Mouse (Mus musculus) gastrocnemius, postnatal 10 days (tissue): ENCODE results near the gene Tenm3. TPM values are rescaled to one million over a fixed set of nuclear protein-coding genes. Genes with fewer than 3 reads are reported as not detected.

Experiments
- DNase-seq: peaks from one replicate; pipeline ENCODE4 v3.0.0; 2021; ENCODE audit warnings: mixed read lengths
- total RNA-seq, 2 experiments: library from RNA; stranded (reverse); gene quantifications; 2 replicates each; pipeline ENCODE4 v1.2.3; 2021

The Tenm3 gene
- total RNA-seq, 2 experiments from 2014 or later = 18.2 to 23.5 TPM

- DNase-seq = no peak
These were observed 264.0 kb downstream of the Tenm3 start for GRCm38 (mm10) chr8:48579732-48580131.

- no peak for DNase-seq
These were observed 264.6 kb downstream of the Tenm3 start for GRCm38 (mm10) chr8:48579144-48579543.

GRCm38 (mm10) chr8:48572941-48573340 is 270.8 kb downstream of the Tenm3 start:
- DNase-seq = no peak

GRCm38 (mm10) chr8:48572345-48572744 is 271.4 kb downstream of the Tenm3 start:
- DNase-seq = no peak

GRCm38 (mm10) chr8:48568608-48569007 is 275.1 kb downstream of the Tenm3 start:
- no peak for DNase-seq

- no peak for DNase-seq
These were observed 275.7 kb downstream of the Tenm3 start for GRCm38 (mm10) chr8:48567929-48568607.

- DNase-seq = no peak
These were observed 283.5 kb downstream of the Tenm3 start for GRCm38 (mm10) chr8:48560227-48560626.

GRCm38 (mm10) chr8:48555546-48556141 is 288.1 kb downstream of the Tenm3 start:
- peak; percentile 50 for DNase-seq

- DNase-seq = peak; percentile 78
These were observed 288.8 kb downstream of the Tenm3 start for GRCm38 (mm10) chr8:48554762-48555545.

- DNase-seq = no peak
These were observed 289.9 kb downstream of the Tenm3 start for GRCm38 (mm10) chr8:48553791-48554288.

GRCm38 (mm10) chr8:48552306-48552705 is 291.4 kb downstream of the Tenm3 start:
- no peak for DNase-seq

- no peak for DNase-seq
These were observed 292.4 kb downstream of the Tenm3 start for GRCm38 (mm10) chr8:48551370-48551769.

- DNase-seq = no peak
These were observed 294.8 kb downstream of the Tenm3 start for GRCm38 (mm10) chr8:48548908-48549307.

- no peak for DNase-seq
These were observed 298.1 kb downstream of the Tenm3 start for GRCm38 (mm10) chr8:48545631-48546030.

GRCm38 (mm10) chr8:48544840-48545239 is 298.9 kb downstream of the Tenm3 start:
- DNase-seq = no peak

- DNase-seq = no peak
These were observed 301.6 kb downstream of the Tenm3 start for GRCm38 (mm10) chr8:48542141-48542540.

GRCm38 (mm10) chr8:48540894-48541293 is 302.9 kb downstream of the Tenm3 start:
- no peak for DNase-seq

GRCm38 (mm10) chr8:48535833-48536232 is 307.9 kb downstream of the Tenm3 start:
- DNase-seq = no peak

GRCm38 (mm10) chr8:48531795-48532194 is 312.0 kb downstream of the Tenm3 start:
- DNase-seq = no peak

- no peak for DNase-seq
These were observed 312.7 kb downstream of the Tenm3 start for GRCm38 (mm10) chr8:48530916-48531570.

- DNase-seq = no peak
These were observed 316.3 kb downstream of the Tenm3 start for GRCm38 (mm10) chr8:48527418-48527817.

GRCm38 (mm10) chr8:48522536-48523123 is 321.1 kb downstream of the Tenm3 start:
- no peak for DNase-seq
